Mouse (Mus musculus) neural tube, embryonic 10.5 days (tissue): ENCODE measurements around the gene Tspan8.
"Not testable (repeated sequence)": the region's sequence is repeated elsewhere in the genome, so short reads cannot be mapped to it uniquely, and the experiment has no call there.

Source experiments
- DNase-seq: peaks from one replicate; pipeline ENCODE4 v3.0.0-alpha.2; 2017; ENCODE audit warnings: low spot score; ENCODE audit errors: extremely low spot score

Tspan8 gene

DNA sequence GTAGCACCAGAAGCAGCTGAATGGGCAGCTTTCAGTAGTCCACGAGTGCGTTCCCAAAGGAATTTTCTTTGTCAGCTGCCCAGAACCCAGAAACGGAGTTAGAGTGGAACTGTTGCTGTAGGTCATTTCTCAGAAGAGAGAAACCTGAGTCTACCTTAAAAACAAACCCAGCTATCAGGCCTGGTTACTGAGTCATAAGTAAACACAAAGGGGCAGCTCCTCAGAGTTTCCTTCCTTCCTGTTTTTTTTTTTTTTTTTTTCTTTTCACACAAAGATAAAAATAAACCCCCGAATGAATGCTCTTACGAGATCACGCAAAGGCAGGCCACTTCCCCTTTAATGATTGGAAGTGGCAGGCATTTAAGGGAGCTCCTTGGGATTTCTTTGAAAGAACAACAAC lies at the start of gene Tspan8:
Tspan8 (plus strand) TSS at position 322 of the 400 bp plus-strand sequence.
- DNase-seq, result no peak

DNA sequence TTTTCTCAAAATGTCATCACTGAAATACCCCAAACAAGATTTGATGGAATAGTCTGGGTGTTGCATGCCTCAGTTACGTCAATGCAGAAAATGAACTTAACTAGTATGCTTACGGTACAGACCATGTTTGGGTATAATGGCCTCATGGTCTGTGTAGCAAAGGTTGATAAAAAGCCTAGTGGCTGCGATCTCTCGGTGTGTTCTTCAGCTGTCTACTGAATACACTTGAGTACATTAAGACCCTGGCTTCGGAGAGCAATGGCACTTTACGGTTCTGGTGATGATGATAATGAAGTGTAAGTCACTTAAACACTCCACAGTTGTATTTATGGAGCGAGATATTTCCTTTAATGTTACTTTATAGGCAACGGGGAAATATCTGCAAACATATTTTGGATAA lies 46.6 kb upstream of the Tspan8 start:
- DNase-seq, result no peak

DNA sequence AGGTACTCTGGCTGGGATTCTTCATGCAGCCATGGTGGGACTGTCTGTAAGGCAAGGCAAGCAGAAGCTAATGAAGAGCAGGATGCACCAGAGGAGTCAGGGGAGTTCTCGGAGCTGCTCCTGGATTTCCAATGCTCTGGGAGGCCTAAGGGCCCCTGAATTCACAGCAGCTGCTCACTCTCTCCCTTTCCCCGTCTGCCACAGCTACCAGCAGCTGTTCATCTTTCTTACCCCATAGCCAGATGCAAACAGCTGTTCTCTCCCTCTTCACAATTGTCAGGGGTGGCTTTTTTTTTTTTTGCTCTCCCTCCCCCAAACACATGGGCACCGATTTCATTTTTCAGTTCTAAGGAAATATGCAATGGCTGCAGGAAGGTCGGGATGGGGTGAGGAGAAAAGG lies 42.2 kb upstream of the Tspan8 start:
- no peak for DNase-seq

DNA sequence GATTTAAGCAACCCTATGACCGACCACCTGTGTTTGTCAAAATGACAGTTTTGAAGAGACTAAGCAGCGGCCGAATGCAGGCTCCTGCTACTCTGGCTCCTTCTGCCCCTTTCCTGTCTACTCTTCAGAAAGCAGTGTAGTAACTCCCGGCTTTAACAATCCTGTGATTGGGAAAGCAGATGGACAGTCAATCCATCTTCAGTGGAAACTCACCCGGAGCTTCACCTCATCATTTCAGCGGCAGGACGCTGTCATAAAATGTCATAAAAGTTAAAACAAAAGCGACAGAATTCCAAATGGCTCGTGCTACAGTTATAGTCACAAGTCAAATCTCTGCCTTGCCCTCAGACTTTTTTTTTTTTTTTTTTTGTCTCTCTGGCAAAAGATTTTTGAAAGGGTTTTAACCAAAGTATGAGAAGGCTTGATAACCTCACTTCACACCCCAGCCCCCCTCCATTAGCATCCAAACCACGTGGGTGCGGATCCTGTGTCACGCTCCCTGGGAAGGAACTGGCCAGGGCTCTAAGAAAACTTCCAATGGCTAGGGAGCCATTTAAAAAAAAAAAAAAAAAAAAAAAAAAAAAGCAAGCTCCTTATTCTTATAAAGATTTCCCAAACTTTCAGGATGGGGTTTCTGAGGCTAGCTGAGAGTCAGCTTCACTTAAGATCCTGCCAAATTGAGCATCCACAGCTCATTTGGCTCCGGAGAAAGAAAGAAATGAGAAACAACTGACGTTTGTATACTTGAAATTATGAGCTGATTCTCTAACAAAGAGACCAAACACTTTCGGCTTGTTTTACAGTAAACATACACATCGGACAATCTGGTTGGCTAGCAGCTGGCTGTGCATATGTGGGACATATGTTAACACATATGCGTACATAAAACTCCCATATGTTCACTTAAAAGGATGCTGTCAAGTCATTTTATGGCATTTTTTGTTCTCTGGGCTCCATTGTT lies 40.4 kb upstream of the Tspan8 start:
- DNase-seq, result peak; percentile 30

DNA sequence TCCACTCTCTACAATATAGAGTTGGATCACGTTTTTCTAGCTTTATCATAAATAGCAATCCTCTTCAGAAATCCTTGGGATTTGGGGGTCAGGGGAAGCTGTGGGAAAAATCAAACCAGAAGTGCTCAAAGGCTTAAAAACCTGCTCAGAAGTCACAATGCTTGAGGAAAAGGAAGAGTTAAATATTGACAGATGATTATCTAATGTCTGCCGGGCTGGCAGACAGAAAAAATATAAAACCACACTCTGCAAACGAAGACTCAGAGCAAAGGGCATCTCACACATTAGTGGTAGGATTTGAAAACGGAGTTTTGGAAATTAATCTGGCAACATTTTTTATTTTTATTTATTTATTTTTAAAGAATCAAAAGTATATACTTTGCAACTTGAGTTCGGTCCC lies 39.3 kb upstream of the Tspan8 start:
- DNase-seq, result no peak

DNA sequence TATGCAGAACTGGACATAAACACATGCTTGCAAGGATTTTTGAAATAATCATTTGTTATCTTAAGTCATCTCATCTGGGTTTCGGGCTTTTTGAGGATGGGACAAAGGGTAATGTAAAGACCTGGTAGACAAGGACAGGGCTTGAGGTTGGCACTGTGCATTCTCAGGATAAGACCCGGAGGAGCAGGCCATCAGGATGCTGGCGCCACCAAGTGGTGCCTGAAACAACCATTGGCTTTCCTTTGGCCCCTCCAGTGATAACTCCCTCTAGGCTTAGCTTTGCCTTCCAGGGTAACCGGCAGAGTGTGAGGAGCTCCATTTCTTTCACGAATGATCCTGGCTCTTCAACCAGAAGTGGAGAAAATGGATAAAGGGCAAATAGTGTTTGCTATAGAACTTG lies 38.0 kb upstream of the Tspan8 start:
- no peak for DNase-seq

DNA sequence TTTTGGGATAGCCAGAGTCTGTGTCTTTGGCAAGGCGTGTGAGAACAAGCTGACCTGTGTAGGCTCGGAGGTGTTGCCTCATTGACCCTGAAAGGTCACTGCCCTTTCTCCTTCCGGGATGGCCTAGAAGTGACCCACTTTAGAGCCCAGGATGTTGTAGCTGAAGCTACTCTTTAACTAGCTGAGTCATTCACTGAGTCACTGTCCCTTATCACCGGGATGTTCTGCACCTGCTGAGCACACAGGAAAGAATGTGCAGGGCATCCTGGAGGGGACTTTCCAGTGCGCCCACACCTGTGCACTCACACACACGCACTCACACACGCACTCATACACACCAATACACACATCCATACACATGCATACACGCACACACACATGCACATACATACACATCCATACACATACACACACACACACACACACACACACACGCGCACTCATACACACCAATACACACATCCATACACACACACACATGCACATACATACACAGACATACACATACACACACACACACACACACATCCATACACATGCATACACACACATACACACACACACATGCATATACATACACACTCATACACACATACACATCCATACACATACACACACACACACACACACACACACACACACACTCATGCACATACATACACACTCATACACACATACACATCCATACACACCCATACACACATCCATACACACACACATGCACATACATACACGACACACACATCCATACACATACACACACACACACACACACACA lies 36.2 kb upstream of the Tspan8 start:
- DNase-seq, result no peak

DNA sequence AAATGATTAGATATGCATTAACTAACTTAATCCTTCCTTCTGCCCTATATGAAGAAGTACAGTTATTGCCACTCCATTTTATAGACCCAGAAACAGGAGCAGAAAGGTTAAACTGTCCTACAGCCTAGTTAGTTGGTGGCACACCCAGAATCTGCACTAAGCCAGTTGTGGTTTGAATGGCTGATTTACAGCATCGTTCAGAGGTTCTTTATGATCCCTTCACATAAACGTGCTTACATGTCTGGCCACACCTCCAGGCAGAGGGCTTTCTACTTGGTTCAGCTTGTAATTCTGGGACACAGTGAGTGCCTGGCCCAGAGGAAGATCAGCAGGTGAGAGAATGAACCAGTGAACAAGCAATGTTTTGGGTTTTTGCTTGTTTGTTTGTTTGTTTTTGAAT lies 33.4 kb upstream of the Tspan8 start:
- DNase-seq, result no peak

DNA sequence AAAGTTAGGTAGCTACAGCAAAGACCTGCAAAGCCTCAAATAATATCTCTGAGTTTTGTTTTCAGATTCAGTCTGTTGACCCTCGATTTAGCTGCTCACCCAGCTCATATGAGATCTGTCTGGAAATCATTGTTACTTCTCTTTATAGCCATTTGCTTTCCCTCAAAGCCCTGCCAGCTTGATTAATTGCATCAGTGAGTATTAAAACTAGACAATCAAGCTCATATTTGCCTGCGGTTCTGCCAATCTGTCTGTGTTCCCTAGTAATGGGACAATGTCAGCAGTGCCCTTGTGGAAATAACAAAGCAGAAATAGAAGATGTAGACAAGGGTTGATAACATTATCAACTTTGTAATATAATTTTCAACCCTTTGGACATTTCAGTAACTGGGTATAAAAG lies 25.8 kb upstream of the Tspan8 start:
- DNase-seq, result no peak

DNA sequence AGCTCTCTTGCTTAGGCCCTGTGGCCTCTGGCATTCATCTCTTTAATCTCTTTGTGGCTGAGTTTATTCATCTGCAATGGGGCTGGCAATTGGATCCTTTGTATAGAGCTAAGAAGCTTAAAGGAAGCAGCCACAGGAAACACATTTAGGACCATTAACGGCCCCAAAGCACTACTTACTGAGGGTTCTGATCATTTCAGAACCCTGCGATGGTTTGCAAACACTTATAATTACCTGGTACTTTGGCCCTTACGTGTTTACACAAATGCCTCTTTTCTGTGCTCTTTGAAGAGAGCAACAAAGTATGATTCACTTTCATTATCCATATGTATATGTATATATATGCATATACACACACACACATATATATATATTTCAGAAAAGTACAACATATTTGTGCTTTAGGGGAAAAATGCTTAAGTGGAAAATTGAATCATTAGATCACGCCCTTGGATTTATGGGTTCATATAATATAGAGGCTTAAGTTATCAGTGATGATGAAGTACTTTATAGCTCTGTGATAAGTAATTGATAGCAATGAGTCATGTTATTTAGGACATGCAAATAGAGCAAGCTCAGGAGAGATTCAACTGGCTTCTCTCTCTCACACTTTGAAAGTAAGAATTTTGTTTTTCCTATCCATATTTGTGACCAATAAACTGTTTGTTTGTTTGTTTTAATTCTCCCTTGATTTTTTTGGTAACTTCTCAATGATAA lies 20.4 kb upstream of the Tspan8 start:
- no peak for DNase-seq

DNA sequence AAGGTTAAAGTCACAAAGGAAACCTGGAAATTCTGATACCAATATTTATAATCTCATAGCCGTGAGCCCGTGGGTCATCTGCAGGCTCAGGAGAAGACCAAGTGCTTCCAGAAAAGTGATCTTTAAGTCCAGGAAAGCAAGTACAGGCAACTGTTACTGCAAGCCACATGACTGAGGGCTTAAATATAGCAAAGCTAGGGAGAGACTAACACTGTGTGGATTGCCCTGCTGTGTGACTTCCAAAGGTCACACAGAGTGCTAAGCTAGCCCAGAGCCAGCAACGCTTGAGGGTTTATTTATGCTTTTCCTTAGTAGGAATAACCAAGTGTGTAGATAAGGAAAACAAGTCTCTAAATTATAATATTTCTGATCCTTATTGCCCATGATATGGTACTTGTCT lies 15.2 kb upstream of the Tspan8 start:
- no peak for DNase-seq

DNA sequence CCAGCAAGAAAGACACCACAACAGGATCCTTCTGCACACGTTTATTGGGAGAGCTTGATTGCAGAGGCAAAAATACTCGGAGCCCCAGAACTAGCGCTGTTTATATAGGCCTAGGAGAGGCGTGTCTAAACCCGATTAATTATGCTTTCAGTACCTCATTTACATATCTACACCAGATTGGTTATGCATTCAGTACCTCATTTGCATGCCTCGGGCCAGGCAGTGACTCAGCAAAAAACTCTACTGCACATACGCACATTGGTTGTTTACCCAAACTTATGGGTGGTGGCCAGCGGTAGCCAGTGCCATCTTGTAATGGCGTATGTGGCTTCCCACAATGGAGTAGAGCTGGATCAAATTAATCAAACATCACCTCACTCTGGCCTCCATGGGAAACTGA lies 13.6 kb upstream of the Tspan8 start:
- not testable (repeated sequence) for DNase-seq

DNA sequence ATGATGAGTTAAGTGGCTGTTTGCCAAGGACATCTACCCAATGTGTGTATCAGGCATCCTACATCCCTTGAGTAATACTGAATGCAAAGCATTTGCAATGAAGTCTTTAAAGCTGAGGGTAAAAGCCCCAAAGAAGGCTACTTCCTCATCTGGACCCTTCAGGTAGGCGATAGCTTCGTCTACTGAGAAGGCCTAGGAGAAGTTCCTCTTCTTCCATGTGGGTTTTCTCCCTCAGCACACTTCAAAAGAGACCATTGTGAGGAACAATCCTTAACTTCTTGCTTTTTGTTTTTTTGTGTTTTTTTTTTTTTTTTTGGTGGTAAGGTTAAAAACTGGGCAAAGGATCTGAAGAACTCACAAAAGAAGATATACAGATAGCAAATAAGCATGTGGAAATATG lies 12.9 kb upstream of the Tspan8 start:
- DNase-seq, result no peak

DNA sequence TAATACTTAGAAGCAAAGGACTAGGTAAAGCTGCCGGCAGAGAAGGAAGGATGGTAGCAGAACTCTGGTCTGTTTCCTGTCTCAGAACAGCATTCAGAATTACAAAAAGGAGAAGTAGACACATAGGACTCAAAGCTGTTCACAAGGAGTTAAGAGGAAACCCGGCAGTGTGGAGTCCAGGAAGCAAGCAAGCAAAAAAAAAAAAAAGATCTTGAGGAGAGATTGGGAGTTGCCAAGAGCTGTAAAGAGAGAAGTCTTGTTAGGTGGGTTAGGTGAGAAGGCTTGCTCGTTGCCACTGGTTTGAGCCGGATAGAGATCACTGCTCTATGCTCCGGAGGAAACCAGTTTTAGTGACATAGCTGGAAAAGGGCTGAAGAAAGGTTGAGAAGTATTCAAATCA lies 10.6 kb upstream of the Tspan8 start:
- DNase-seq, result no peak

DNA sequence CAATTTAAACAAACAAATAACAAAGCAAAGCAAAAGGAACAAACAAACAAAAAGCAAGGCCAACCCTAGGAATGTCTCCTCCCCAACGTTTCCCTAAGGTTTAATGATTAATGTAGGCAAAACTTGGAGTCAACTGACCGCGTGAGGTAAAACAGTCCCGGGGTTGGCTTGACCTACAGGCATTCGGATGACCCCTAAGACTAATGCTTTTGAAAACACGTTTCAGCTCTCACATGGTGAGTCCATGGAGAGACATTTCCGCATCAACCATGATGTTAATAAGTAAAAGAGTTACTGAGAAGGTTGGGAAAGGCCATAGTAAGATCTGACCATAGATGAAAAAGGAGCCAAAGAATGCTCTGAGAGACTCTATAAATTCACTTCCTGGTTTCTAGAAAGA lies 7.5 kb upstream of the Tspan8 start:
- no peak for DNase-seq

DNA sequence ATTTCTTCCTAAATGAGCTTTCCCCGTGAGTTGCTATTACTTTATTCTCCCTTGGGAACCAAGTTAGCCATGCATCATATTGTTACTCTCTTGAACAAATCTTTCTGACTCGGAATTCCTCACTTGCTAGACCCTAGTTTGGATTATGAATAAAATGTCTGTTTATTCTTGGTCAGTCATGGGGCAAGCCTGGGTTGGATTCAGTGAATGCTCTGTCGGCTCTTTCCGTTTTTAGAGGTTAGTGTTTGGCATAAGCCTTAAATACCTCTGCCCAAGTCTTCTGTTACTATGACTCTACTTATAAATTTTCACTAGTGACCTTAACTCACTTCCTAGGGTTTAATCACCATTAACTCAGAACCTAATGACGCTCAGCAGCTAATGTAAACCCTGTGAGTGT lies 5.1 kb upstream of the Tspan8 start:
- no peak for DNase-seq

DNA sequence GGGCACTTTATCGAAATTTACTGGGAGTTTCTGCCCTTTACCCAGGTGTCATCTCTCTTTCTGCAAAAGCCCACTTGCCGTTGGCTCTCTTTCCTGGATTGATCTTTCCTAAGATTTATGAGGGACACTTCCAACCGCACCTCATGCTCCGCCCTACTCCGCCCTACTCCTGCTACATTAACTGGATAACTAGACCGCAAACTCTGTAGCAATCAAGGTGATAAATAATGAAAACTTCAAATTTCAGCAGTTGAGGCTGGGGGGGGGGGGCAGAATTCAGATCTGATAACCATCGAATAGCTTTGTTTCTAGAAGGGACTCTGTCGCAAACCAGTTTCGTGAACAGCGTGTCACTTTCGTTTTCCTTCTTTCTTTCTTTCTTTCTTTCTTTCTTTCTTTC lies 1.8 kb upstream of the Tspan8 start:
- DNase-seq, result no peak

DNA sequence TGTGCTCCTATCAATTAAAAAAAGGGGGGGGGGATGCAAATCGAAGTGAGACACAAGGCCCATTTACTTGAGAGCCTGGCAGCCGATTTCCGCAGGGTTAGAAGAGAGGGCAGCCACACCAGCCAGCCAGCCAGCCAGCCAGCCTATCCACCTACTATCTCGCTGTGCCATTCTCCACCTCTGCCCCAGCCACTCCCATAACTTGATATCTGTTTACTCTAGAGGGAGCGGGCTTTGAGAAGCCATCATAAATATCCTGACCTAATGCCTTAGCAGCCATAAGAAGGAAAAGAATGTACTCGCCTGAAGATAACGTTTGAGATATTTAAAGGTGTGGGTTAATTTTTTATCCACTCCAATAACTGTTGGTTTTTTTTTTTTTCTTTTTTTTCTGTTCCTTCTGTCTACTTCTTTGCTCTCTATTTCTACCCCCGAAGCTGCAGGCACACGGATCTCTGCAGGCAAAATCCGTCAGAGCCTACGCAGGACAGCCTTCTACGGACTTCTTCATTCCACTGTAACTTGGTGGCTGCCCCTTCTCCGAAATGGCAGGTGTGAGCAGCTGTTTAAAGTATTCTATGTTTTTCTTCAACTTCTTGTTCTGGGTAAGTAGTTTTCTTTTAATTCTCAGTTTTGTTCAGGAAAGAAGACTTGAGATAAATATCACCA lies 558 bp downstream of the Tspan8 start:
- DNase-seq, result no peak

DNA sequence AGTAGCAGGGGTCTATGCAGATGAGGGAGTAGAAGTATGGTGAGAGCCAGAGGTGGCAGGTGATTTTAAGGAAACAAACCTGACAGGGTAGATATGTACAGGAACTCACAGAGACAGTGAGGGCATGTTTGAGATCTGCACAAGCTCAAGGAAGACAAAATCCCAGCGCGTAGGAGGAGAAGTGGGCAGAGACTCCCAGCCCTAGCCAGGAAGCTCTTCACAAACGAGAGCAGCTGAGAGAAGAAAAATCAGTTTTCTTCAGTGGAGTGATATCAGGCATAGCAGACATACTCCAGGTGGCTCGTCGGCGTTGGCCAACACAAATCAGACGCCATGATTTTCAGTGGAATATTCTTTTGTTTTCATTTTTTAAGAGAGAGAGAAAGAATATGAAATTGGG lies 8.7 kb downstream of the Tspan8 start:
- no peak for DNase-seq

DNA sequence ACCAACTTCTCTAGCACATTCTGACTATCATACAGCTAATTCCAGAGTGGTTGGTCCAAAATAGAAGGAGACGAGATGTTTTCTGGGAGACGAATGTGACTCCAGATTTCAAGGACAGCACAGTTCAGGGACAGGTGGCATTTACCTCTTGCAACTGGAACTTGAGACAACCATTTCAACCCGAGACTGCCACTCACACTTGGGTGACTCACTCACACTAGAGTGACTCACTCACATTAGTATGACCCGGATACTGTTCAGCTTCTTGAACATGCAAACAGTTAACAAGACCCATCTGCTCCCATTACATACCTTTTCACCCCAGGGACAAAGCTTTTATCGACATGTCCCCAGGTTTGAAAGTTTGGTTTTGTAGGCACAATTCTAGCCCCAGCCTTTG lies 12.2 kb downstream of the Tspan8 start:
- no peak for DNase-seq

DNA sequence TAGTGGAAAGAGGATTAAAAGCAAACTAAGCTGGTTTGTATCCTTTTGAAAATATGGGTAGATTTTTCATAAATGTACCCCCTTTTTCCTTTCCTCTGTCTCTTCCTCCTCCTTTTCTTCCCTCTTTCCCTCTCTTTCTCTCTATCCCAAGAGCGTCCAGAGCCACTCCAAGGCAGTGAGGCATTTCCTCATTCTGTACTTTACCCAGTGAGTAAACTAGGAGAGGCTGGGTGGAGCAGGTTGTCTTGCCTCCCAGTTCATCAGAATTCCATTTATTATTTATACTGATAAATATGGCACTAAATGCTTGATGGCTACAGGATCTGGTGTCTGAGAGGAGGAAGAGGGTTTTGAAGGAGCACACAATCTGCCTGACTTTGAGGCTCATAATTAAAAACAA lies 13.1 kb downstream of the Tspan8 start:
- DNase-seq, result no peak
